Mouse (Mus musculus) intestine, embryonic 14.5 days (tissue): Measurements from ENCODE around the gene Pick1. TPM values are rescaled to one million over a fixed set of nuclear protein-coding genes. Genes with fewer than 3 reads are reported as not detected.

Experiments
- ATAC-seq: fragments of 200-750 bp; cut with Nextera tagmentation; replicated peaks from 2 replicates; pipeline ENCODE4 v1.8.0; 2017; ENCODE audit warnings: low read depth, moderate number of reproducible peaks, moderate TSS enrichment, moderate library complexity; ENCODE audit not compliant: low FRiP score, low TSS enrichment
- DNase-seq: peaks from one replicate; pipeline ENCODE4 v3.0.0-alpha.2; 2018; ENCODE audit warnings: low spot score
- H3K27ac ChIP-seq: fragments of 300-500 bp; sonication (generic); 2 replicates; pipeline ENCODE4 v1.5.1; 2014; ENCODE audit warnings: low read depth, mild to moderate bottlenecking, control low read depth
- H3K27me3 ChIP-seq: fragments of 300-500 bp; sonication (generic); replicated peaks from 2 replicates; pipeline ENCODE4 v1.6.1; 2014; ENCODE audit warnings: low read length, control low read depth; ENCODE audit not compliant: control insufficient read depth, insufficient read depth
- H3K36me3 ChIP-seq: fragments of 300-500 bp; sonication (generic); 2 replicates; pipeline ENCODE4 v1.6.1; 2014; ENCODE audit warnings: low read length, control low read depth; ENCODE audit not compliant: control insufficient read depth, insufficient read depth
- H3K4me1 ChIP-seq: fragments of 300-500 bp; sonication (generic); replicated peaks from 2 replicates; pipeline ENCODE4 v1.6.1; 2014; ENCODE audit warnings: low read length, control low read depth, mixed read lengths; ENCODE audit not compliant: control insufficient read depth, insufficient read depth
- H3K4me2 ChIP-seq: fragments of 300-500 bp; sonication (generic); 2 replicates; pipeline ENCODE4 v1.6.1; 2014; ENCODE audit warnings: low read length
- H3K4me3 ChIP-seq: fragments of 300-500 bp; sonication (generic); 2 replicates; pipeline ENCODE4 v1.5.1; 2014; ENCODE audit warnings: low read depth, low read length, control low read depth, mixed read lengths
- H3K9ac ChIP-seq: fragments of 300-500 bp; sonication (generic); 2 replicates; pipeline ENCODE4 v1.6.1; 2014; ENCODE audit warnings: mild to moderate bottlenecking, low read length
- H3K9me3 ChIP-seq: fragments of 300-500 bp; sonication (generic); 2 replicates; pipeline ENCODE4 v1.6.1; 2016; ENCODE audit warnings: low read length, control low read depth; ENCODE audit not compliant: control insufficient read depth
- WGBS: fragments of 180-500 bp; shearing (Covaris S2); extraction: QIAGEN DNeasy Blood & Tissue Kit; methylation state at CpG from one replicate; pipeline ENCODE4 v1.1.7; 2014; 5-methylcytosine and 5-hydroxymethylcytosine counted together
- polyA plus RNA-seq: library from polyadenylated mRNA; unstranded; fragments of >200 nt; fragmentation: Nextera tagmentation; extraction: Ambion mirVana; gene quantifications from 2 replicates; pipeline ENCODE4 v1.2.1, GENCODE M21; 2014

The Pick1 gene
- polyA plus RNA-seq, 1 experiment from 2014 or later, result 28.3 TPM

GRCm38 (mm10) chr15:79270317-79271123, 41.5 kb downstream of the Pick1 start:
- Histone ChIP-seq H3K4me1 (peaks cover 10% of the 10 kb centered on the region; the same call in 1 of the 2 replicates), H3K4me2 (peak overlapping the region; percentile 59), H3K9ac (no peak overlapping the region), H3K27ac (peak overlapping the region; percentile 57), H3K4me3 (peak overlapping the region; percentile 29), H3K9me3 (no peaks in the 10 kb centered on the region), H3K27me3 (0 out of 2 replicates have a peak, but pooled peaks cover 7% of the 10 kb centered on the region), H3K36me3 (no peaks in the 10 kb centered on the region)
- WGBS, result 3% methylated on average over 32 of the region's 33 CpGs
- DNase-seq (peak; percentile 79), ATAC-seq (peak; percentile 77; the same call in 1 of the 2 replicates)

- Histone ChIP-seq H3K27me3 (0 out of 2 replicates have a peak, but pooled peaks cover 7% of the 10 kb centered on the region), H3K4me1 (peaks cover 10% of the 10 kb centered on the region; the same call in 1 of the 2 replicates), H3K9ac (no peak overlapping the region), H3K9me3 (no peaks in the 10 kb centered on the region), H3K36me3 (no peaks in the 10 kb centered on the region), H3K27ac (no peak overlapping the region), H3K4me3 (0 out of 2 replicates have a peak overlapping the region, but pooled peaks have one; percentile 29), H3K4me2 (peak overlapping the region; percentile 59)
- ATAC-seq (peak; percentile 29; the same call in 1 of the 2 replicates), DNase-seq (peak; percentile 77)
- 12% methylated on average over 17 of the region's 17 CpGs for WGBS
Observed at GRCm38 (mm10) chr15:79271124-79271746, 42.3 kb downstream of the Pick1 start.

DNA sequence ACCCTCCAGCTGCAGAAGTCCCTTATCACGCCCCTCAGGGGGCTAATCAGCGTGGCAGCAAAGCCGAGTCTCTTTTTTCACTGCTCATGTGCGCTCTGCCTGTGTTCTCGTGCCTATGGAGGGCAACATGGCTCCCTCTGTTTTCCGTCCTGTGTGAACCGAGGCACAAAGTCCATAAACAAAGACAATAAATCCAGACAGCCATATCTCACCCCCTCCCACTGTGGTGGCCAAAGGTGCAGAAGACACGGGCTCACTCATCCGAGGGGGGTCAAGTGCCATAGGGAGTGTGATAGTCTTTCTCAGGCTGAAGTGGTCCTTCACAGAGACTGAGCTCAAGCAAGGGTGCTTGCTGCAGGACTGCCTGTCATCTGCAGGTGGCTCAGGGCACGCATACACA, 44.0 kb downstream of the Pick1 start:
- 61% methylated on average over 10 of the region's 10 CpGs for WGBS

GRCm38 (mm10) chr15:79277728-79278127, 48.8 kb downstream of the Pick1 start:
- H3K4me2 ChIP-seq, result no peak overlapping the region
- H3K27ac ChIP-seq, result no peak overlapping the region
- H3K9ac ChIP-seq, result no peak overlapping the region
- no peaks in the 10 kb centered on the region for H3K27me3 ChIP-seq
- 74% methylated on average over 10 of the region's 10 CpGs for WGBS
- no peaks in the 10 kb centered on the region for H3K9me3 ChIP-seq
- ATAC-seq (no peak), DNase-seq (no peak)
- no peak overlapping the region for H3K4me3 ChIP-seq
- H3K4me1 ChIP-seq, result no peaks in the 10 kb centered on the region
- no peaks in the 10 kb centered on the region for H3K36me3 ChIP-seq

More for the DNA sequence above, 44.0 kb downstream of the Pick1 start:
- Histone ChIP-seq H3K27me3 (0 out of 2 replicates have a peak, but pooled peaks cover 7% of the 10 kb centered on the region), H3K27ac (no peak overlapping the region), H3K4me1 (peaks cover 10% of the 10 kb centered on the region; the same call in 1 of the 2 replicates), H3K9ac (no peak overlapping the region), H3K36me3 (no peaks in the 10 kb centered on the region), H3K4me3 (no peak overlapping the region), H3K4me2 (no peak overlapping the region), H3K9me3 (no peaks in the 10 kb centered on the region)
- no peak for ATAC-seq
- DNase-seq, result no peak

DNA sequence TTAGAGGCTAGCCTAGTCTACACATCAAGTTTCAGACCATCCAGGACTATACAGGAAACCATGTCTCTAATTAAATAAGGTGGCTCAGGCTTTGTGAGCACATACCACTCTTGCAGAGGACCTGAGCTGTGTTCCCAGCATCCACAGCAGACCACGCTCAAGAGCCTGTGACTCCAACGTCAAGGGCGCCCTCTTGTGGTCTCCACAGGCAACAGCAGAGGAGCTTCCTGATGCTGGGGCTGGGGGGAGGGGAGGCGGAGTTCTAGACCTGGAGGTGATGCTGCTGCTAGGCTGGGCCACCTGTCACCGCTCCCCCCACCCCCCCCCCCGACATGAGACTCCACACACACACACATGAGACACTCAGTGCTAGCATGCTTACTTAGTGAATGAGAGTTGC, 51.2 kb downstream of the Pick1 start:
- no peak overlapping the region for H3K4me2 ChIP-seq
- H3K9me3 ChIP-seq, result no peaks in the 10 kb centered on the region
- H3K36me3 ChIP-seq, result no peaks in the 10 kb centered on the region
- H3K4me1 ChIP-seq, result no peaks in the 10 kb centered on the region
- WGBS, result 34% methylated on average over 6 of the region's 6 CpGs
- H3K4me3 ChIP-seq, result no peak overlapping the region
- ATAC-seq, result no peak
- H3K9ac ChIP-seq, result no peak overlapping the region
- DNase-seq, result no peak
- no peaks in the 10 kb centered on the region for H3K27me3 ChIP-seq
- no peak overlapping the region for H3K27ac ChIP-seq

- ATAC-seq, result no peak
- no peak for DNase-seq
- Histone ChIP-seq H3K4me1 (no peaks in the 10 kb centered on the region), H3K9me3 (no peaks in the 10 kb centered on the region), H3K4me3 (no peak overlapping the region), H3K9ac (no peak overlapping the region), H3K4me2 (no peak overlapping the region), H3K36me3 (no peaks in the 10 kb centered on the region), H3K27ac (no peak overlapping the region), H3K27me3 (no peaks in the 10 kb centered on the region)
- 65% methylated on average over 5 of the region's 5 CpGs for WGBS
Observed at GRCm38 (mm10) chr15:79280850-79281249, 51.9 kb downstream of the Pick1 start.

- ATAC-seq (no peak; the same call in 1 of the 2 replicates), DNase-seq (no peak)
- H3K27ac ChIP-seq, result no peak overlapping the region
- peaks cover 5% of the 10 kb centered on the region; the same call in 1 of the 2 replicates for H3K36me3 ChIP-seq
- H3K4me2 ChIP-seq, result no peak overlapping the region
- H3K27me3 ChIP-seq, result no peaks in the 10 kb centered on the region
- no peak overlapping the region for H3K9ac ChIP-seq
- WGBS, result 67% methylated on average over 1 of the region's 1 CpGs
- H3K4me3 ChIP-seq, result no peak overlapping the region
- no peaks in the 10 kb centered on the region for H3K9me3 ChIP-seq
- H3K4me1 ChIP-seq, result no peaks in the 10 kb centered on the region
Observed at GRCm38 (mm10) chr15:79281389-79281788, 52.4 kb downstream of the Pick1 start.

DNA sequence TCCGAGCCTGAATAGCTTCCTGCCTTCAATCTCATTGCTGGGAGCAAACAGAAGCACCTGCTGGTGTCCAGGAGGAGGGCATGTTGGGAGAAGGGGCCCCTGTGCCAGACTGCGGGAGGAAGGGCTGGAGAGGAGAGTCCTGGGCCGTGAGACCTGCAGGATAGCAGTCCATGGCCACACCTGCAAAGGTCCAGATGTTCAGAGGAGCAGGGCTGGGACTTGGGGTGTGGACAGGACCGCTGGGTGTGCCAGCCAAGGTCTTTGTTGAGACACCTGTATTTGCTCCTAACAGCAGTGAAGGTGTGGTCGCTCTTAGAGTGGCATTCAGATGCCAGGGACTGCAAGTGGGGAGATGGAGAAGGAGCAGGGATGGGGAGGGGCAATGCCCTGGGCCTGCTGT, 53.5 kb downstream of the Pick1 start:
- ATAC-seq, result no peak

More for the DNA sequence above, 53.5 kb downstream of the Pick1 start:
- WGBS, result 63% methylated on average over 5 of the region's 5 CpGs
- H3K9me3 ChIP-seq, result no peaks in the 10 kb centered on the region
- no peak overlapping the region for H3K4me2 ChIP-seq
- no peak overlapping the region for H3K27ac ChIP-seq
- no peaks in the 10 kb centered on the region for H3K27me3 ChIP-seq
- peaks cover 10% of the 10 kb centered on the region for H3K36me3 ChIP-seq
- no peak overlapping the region for H3K4me3 ChIP-seq
- H3K4me1 ChIP-seq, result no peaks in the 10 kb centered on the region
- DNase-seq, result no peak
- H3K9ac ChIP-seq, result no peak overlapping the region
